Mouse (Mus musculus) liver, postnatal 0 days (tissue): ENCODE data around the gene Efcab12.
"Not testable (repeated sequence)": the region's sequence is repeated elsewhere in the genome, so short reads cannot be mapped to it uniquely, and the experiment has no call there.

Experiments used
- CTCF ChIP-seq: sonication (generic); IDR thresholded peaks from 2 replicates; pipeline ENCODE4 v1.5.1; 2016; ENCODE audit warnings: antibody characterized with exemption, low read depth
- EP300 ChIP-seq: IDR thresholded peaks from 2 replicates; pipeline ENCODE4 v1.6.1; 2016; ENCODE audit warnings: antibody characterized with exemption, low read depth, mild to moderate bottlenecking

DNA sequence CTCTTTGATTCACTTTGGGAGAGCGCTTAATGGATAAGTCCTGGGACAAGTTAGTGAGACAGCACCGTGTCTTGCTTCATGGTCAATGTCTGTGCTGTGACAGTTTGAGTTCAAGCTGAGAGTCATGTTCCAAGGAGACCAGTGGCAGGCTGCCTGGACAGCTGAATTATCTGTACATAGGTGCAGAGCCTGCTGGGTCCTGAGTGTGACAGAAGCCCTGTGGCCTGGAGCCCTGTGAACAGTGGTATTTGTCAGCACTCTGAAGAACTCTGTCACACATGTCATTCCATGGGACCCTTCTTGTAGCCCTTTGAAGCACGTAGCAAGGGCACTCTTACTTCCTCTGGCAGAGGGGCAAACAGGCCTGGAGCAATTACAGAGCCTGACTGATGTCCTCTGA is 28.9 kb upstream of the Efcab12 start:
- TF ChIP-seq CTCF, EP300: not testable (repeated sequence)
